Mouse (Mus musculus): ENCODE measurements around the gene Slc46a3. TPM values are rescaled to one million over a fixed set of nuclear protein-coding genes. Genes with fewer than 3 reads are reported as not detected.

The Slc46a3 gene
- total and polyA plus RNA-seq, 2 experiments from 2014 or later = 3.1 to 3.5 TPM

DNA sequence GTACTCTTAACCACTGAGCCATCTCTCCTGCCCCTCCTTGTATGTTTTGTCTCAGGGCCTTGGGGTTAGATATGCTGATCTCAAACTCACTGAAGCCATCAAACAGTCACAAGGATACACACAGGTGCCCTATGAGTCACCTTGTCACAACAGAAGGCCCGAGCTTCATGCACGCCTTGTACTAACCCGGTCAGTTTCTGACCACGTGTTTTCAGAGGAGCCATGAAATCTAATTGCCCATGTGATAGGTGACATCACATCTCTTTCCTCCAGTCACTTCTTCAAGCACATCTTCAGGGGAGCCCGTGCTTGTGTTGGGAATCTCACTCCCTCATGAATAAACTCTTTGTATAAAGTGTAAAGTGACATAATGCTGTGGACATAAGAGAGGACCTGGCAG, 30.0 kb upstream of the Slc46a3 start:
- TF ChIP-seq CTCF (IDR thresholded peaks at IDR 0.05; ENCODE audit: low read depth) = no peak
- TF ChIP-seq EP300 (IDR thresholded peaks at IDR 0.05; ENCODE audit: low read depth) = no peak
- no peak for DNase-seq (ENCODE audit: low spot score)
- H3K27ac ChIP-seq (ENCODE audit: low read depth) = no peak overlapping the region
- no peaks in the 10 kb centered on the region for H3K27me3 ChIP-seq (ENCODE audit: control insufficient read depth, insufficient read depth, low read length)
- H3K36me3 ChIP-seq (replicated peaks; ENCODE audit: control insufficient read depth, insufficient read depth, low read length) = no peaks in the 10 kb centered on the region
- H3K4me3 ChIP-seq (ENCODE audit: low read depth, low read length) = no peak overlapping the region
- no peaks in the 10 kb centered on the region for H3K4me1 ChIP-seq (ENCODE audit: control insufficient read depth, insufficient read depth)
- no peak for ATAC-seq (ENCODE audit: insufficient read depth, low read depth)
- no peak overlapping the region for H3K9ac ChIP-seq (replicated peaks; ENCODE audit: low read depth, low read length)
- H3K9me3 ChIP-seq (replicated peaks; ENCODE audit: control insufficient read depth, low read length) = no peaks in the 10 kb centered on the region
- 77% methylated on average over 5 of the region's 5 CpGs for WGBS
- H3K4me2 ChIP-seq (ENCODE audit: low read depth, low read length) = no peak overlapping the region

DNA sequence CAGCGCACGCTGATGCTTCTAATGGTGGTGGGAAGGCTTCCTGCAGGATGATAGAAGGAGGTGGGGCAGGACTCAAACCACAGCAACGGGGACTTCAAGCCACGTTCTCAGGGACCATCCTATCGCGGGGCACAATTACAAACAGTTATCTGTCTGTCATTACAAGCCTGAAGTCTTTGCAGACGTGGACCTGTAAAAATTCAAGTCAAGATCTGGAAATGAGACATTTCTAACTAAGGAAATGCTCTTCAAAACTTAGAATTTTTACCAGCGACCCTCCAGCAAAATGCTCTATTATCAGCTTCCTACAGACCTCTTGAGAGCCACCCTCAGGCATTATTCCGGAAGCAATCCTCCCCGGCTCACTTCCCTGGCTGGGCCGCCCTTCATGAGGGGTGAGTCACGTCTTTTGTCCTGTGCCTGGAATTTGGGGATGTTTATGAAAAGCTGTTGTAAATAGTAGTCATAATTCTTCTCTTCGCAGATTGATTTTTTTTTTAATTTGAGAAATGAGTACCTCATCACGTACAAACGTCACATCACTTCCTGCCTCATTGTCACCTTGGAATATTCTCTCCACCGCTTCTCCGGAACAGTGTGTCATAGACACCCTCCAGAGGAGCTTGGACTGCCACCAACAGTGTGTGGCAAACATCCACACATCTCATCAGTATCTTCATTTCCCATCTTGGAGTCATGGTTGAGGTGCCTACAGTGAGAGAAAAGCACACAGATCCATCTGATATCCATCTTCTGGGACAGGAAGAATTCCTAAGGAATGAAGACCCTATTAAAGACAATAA, 23.6 kb upstream of the Slc46a3 start:
- Histone ChIP-seq H3K4me2 (ENCODE audit: low read depth, low read length) (no peak overlapping the region), H3K4me3 (ENCODE audit: low read depth, low read length) (no peak overlapping the region), H3K27me3 (ENCODE audit: control insufficient read depth, insufficient read depth, low read length) (no peaks in the 10 kb centered on the region), H3K4me1 (ENCODE audit: control insufficient read depth, insufficient read depth) (peaks cover 9% of the 10 kb centered on the region; the same call in 1 of the 2 replicates), H3K9me3 (replicated peaks; ENCODE audit: control insufficient read depth, low read length) (no peaks in the 10 kb centered on the region), H3K27ac (ENCODE audit: low read depth) (peak overlapping the region; percentile 39), H3K9ac (replicated peaks; ENCODE audit: low read depth, low read length) (no peak overlapping the region), H3K36me3 (replicated peaks; ENCODE audit: control insufficient read depth, insufficient read depth, low read length) (no peaks in the 10 kb centered on the region)
- ATAC-seq (ENCODE audit: insufficient read depth, low read depth) = peak; percentile 62
- 53% methylated on average over 17 of the region's 17 CpGs for WGBS
- peak; percentile 50 for DNase-seq (ENCODE audit: low spot score)
- TF ChIP-seq CTCF (IDR thresholded peaks at IDR 0.05; ENCODE audit: low read depth) (no peak), EP300 (IDR thresholded peaks at IDR 0.05; ENCODE audit: low read depth) (0 out of 2 replicates have a peak, but pooled peaks have one; percentile 46)

DNA sequence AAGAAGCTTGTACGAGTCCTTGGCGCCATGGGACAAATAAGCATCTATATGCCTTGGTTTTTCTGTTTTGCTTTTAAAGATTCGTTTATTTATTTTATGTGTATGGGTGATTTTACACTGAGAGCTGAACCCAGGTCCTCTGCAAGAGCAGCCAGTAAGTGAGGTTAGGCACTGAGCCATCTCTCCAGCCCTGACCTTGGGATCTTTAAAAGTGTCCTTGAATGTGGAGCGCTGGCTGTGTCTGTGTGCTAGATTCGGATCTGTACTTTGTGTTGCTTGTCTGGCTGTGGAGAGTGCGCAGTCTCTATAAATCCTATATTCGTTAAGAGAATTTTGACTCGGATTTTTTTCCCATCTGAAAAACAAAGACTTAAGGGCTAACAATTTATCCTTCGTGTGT, 21.6 kb upstream of the Slc46a3 start:
- no peaks in the 10 kb centered on the region for H3K27me3 ChIP-seq (ENCODE audit: control insufficient read depth, insufficient read depth, low read length)
- DNase-seq (ENCODE audit: low spot score) (no peak), ATAC-seq (ENCODE audit: insufficient read depth, low read depth) (no peak)
- no peaks in the 10 kb centered on the region for H3K36me3 ChIP-seq (replicated peaks; ENCODE audit: control insufficient read depth, insufficient read depth, low read length)
- H3K9ac ChIP-seq (replicated peaks; ENCODE audit: low read depth, low read length) = no peak overlapping the region
- H3K4me3 ChIP-seq (ENCODE audit: low read depth, low read length) = no peak overlapping the region
- H3K9me3 ChIP-seq (replicated peaks; ENCODE audit: control insufficient read depth, low read length) = no peaks in the 10 kb centered on the region
- WGBS = 69% methylated on average over 9 of the region's 9 CpGs
- H3K4me2 ChIP-seq (ENCODE audit: low read depth, low read length) = no peak overlapping the region
- peaks cover 11% of the 10 kb centered on the region; the same call in 1 of the 2 replicates for H3K4me1 ChIP-seq (ENCODE audit: control insufficient read depth, insufficient read depth)
- no peak overlapping the region for H3K27ac ChIP-seq (ENCODE audit: low read depth)
- TF ChIP-seq CTCF (IDR thresholded peaks at IDR 0.05; ENCODE audit: low read depth) = no peak
- no peak for TF ChIP-seq EP300 (IDR thresholded peaks at IDR 0.05; ENCODE audit: low read depth)

DNA sequence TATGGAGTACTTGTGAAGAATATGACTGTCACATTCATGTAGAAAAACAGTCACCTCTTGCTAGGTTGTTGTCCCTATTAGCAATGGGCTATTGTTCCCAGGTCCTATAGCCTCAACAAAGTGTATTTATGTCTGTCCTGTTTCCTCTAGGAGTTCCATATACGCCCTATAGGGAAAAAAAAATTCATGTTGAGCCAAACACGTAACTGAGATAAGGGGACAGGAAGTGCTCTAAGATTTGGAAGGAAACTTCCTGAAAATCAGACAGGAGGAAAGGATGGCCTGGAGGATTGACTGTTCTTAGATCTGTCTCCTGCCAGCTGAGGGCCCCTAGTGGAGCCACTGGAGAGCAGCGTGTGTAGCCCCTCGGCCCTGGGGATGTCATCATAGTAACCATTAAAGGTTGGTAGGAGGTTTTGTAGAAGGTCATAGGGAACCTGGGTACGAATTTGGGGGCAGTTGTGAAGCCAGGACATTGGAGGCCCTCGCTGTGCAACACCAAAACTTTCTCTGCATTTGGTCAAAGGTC, 20.5 kb upstream of the Slc46a3 start:
- TF ChIP-seq EP300 (IDR thresholded peaks at IDR 0.05; ENCODE audit: low read depth) = no peak
- peak; percentile 41 for TF ChIP-seq CTCF (IDR thresholded peaks at IDR 0.05; ENCODE audit: low read depth)

DNA sequence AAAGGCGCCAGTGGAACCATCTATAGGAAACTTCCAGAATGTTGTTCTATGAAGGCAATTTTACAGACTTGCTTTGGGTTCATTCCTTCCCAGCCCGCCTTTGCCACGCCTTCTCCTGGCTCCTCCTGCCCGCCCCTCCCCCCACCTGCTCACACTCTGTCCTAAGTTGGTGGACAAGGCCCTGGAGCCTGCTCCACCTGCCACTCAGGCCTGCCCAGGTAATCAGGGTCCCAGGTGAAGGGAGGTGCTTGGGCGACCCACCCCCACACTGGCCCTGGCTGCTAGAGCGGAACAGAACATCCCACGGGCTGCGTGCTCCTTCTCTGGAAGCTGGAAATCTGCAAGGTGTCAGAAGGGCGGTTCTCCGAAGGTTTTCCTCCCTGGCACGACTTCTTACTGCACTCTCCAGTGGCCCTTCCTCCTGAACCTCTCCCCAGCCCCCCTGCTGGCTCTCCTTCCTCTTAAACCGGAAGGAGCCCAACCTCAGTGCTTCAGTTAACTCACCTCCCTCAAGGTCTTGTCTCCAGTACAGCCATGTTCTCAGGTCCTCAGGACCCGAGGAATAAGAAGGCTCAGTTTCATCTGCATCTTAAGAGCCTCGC, 18.7 kb upstream of the Slc46a3 start:
- H3K4me2 ChIP-seq (ENCODE audit: low read depth, low read length) = no peak overlapping the region
- 31% methylated on average over 14 of the region's 14 CpGs for WGBS
- H3K9ac ChIP-seq (replicated peaks; ENCODE audit: low read depth, low read length) = no peak overlapping the region
- no peak overlapping the region for H3K27ac ChIP-seq (ENCODE audit: low read depth)
- H3K36me3 ChIP-seq (replicated peaks; ENCODE audit: control insufficient read depth, insufficient read depth, low read length) = no peaks in the 10 kb centered on the region
- no peak for DNase-seq (ENCODE audit: low spot score)
- no peaks in the 10 kb centered on the region for H3K27me3 ChIP-seq (ENCODE audit: control insufficient read depth, insufficient read depth, low read length)
- peaks cover 11% of the 10 kb centered on the region; the same call in 1 of the 2 replicates for H3K4me1 ChIP-seq (ENCODE audit: control insufficient read depth, insufficient read depth)
- H3K9me3 ChIP-seq (replicated peaks; ENCODE audit: control insufficient read depth, low read length) = no peaks in the 10 kb centered on the region
- no peak for ATAC-seq (ENCODE audit: insufficient read depth, low read depth)
- no peak for TF ChIP-seq CTCF (IDR thresholded peaks at IDR 0.05; ENCODE audit: low read depth)
- no peak for TF ChIP-seq EP300 (IDR thresholded peaks at IDR 0.05; ENCODE audit: low read depth)
- no peak overlapping the region for H3K4me3 ChIP-seq (ENCODE audit: low read depth, low read length)

More for the DNA sequence above, 20.5 kb upstream of the Slc46a3 start:
- Histone ChIP-seq H3K9me3 (replicated peaks; ENCODE audit: control insufficient read depth, low read length) (no peaks in the 10 kb centered on the region), H3K4me3 (ENCODE audit: low read depth, low read length) (no peak overlapping the region), H3K9ac (replicated peaks; ENCODE audit: low read depth, low read length) (no peak overlapping the region), H3K27me3 (ENCODE audit: control insufficient read depth, insufficient read depth, low read length) (no peaks in the 10 kb centered on the region), H3K4me2 (ENCODE audit: low read depth, low read length) (no peak overlapping the region), H3K36me3 (replicated peaks; ENCODE audit: control insufficient read depth, insufficient read depth, low read length) (no peaks in the 10 kb centered on the region), H3K27ac (ENCODE audit: low read depth) (peak overlapping the region; percentile 40; the same call in 1 of the 2 replicates), H3K4me1 (ENCODE audit: control insufficient read depth, insufficient read depth) (peaks cover 11% of the 10 kb centered on the region; the same call in 1 of the 2 replicates)
- DNase-seq (ENCODE audit: low spot score) (peak; percentile 8), ATAC-seq (ENCODE audit: insufficient read depth, low read depth) (peak; percentile 28; the same call in 1 of the 2 replicates)
- 41% methylated on average over 6 of the region's 6 CpGs for WGBS
